9 mouse cellular contexts compared by ENCODE assay signal in genomic region chr2:167307716-167308115, GRCm38 (mm10). TPM values are rescaled to one million over a fixed set of nuclear protein-coding genes. Genes with fewer than 3 reads are reported as not detected.
DNase-seq lines count a peak whose midpoint lies in the region; ATAC-seq lines count a peak whose summit lies in the region.
"Had no signal": no experiment of that assay in that cellular context is flagged by ENCODE, and none has a peak within 500 bp of the region (broad histone marks: within the 10 kb centered on the region; RNA-seq: fewer than 3 reads in every experiment).

No protein-coding gene starts in this region.

- no peaks in the 10 kb centered on the region for H3K9me3 ChIP-seq in kidney, embryonic 14.5 days (ENCODE audit: control insufficient read depth, low read length)
- no peaks in the 10 kb centered on the region for H3K9me3 ChIP-seq in embryonic facial prominence, embryonic 12.5 days
- H3K9me3 ChIP-seq: embryonic facial prominence, embryonic 13.5 days had no signal

- no peak for ATAC-seq in kidney, embryonic 14.5 days (ENCODE audit: low FRiP score, low TSS enrichment)
- no peak for ATAC-seq in embryonic facial prominence, embryonic 12.5 days (ENCODE audit: insufficient number of reproducible peaks, insufficient read depth, low FRiP score, low TSS enrichment)

- no peaks in the 10 kb centered on the region for H3K27me3 ChIP-seq in kidney, embryonic 14.5 days (ENCODE audit: control insufficient read depth, insufficient read depth, low read length)
- H3K27me3 ChIP-seq in embryonic facial prominence, embryonic 12.5 days = no peaks in the 10 kb centered on the region
- H3K27me3 ChIP-seq: embryonic facial prominence, embryonic 13.5 days had no signal

- DNase-seq in kidney, adult 11 months = no peak
- peak; percentile 31 for DNase-seq in cerebellum, adult 8-10 months
- DNase-seq in layer of hippocampus, adult 9-11 months = peak; percentile 17
- no peak for DNase-seq in spleen, postnatal 14 days (ENCODE audit: low spot score in 2 of 2)
- DNase-seq in T-cell, adult 2 months (ENCODE audit: low spot score) = no peak
- no peak for DNase-seq in c-Kit-positive CD71-positive TER-119-positive erythroid progenitor cells, embryonic 14.5 days (ENCODE audit: low spot score)

- peak overlapping the region; percentile 29 for H3K4me2 ChIP-seq in kidney, embryonic 14.5 days (replicated peaks; ENCODE audit: low read depth, low read length)
- peak overlapping the region; percentile 13; the same call in 1 of the 2 replicates for H3K4me2 ChIP-seq in embryonic facial prominence, embryonic 12.5 days (replicated peaks)
- H3K4me2 ChIP-seq: embryonic facial prominence, embryonic 13.5 days had no signal

- WGBS in kidney, embryonic 14.5 days = 21% methylated on average over 12 of the region's 12 CpGs
- WGBS in embryonic facial prominence, embryonic 12.5 days = 44% methylated on average over 12 of the region's 12 CpGs

- peaks cover 15% of the 10 kb centered on the region; the same call in 1 of the 2 replicates for H3K4me1 ChIP-seq in kidney, embryonic 14.5 days (ENCODE audit: control insufficient read depth, insufficient read depth, low read length)
- H3K4me1 ChIP-seq in embryonic facial prominence, embryonic 12.5 days = peaks cover 15% of the 10 kb centered on the region

- no peak overlapping the region for H3K4me3 ChIP-seq in kidney, embryonic 14.5 days (ENCODE audit: low read length)
- H3K4me3 ChIP-seq in embryonic facial prominence, embryonic 12.5 days = no peak overlapping the region
- H3K4me3 ChIP-seq: embryonic facial prominence, embryonic 13.5 days had no signal

- peaks cover 36% of the 10 kb centered on the region for H3K36me3 ChIP-seq in kidney, embryonic 14.5 days (ENCODE audit: control insufficient read depth, insufficient read depth, low read length)
- peaks cover 45% of the 10 kb centered on the region for H3K36me3 ChIP-seq in embryonic facial prominence, embryonic 12.5 days

- H3K9ac ChIP-seq in kidney, embryonic 14.5 days (ENCODE audit: low read depth, low read length) = no peak overlapping the region
- no peak overlapping the region for H3K9ac ChIP-seq in embryonic facial prominence, embryonic 12.5 days
- H3K9ac ChIP-seq: embryonic facial prominence, embryonic 13.5 days had no signal

- peak overlapping the region; percentile 25; the same call in 1 of the 2 replicates for H3K27ac ChIP-seq in kidney, embryonic 14.5 days (ENCODE audit: low read depth, low read length)
- H3K27ac ChIP-seq in embryonic facial prominence, embryonic 12.5 days = peak overlapping the region; percentile 64
- H3K27ac ChIP-seq: embryonic facial prominence, embryonic 13.5 days had no signal

RNA-seq across cellular contexts. Expression of gene B4galt5, which starts 41.3 kb away (rescaled TPM):
- polyA plus RNA-seq in kidney, embryonic 14.5 days (2014; fragmentation: Nextera tagmentation; extraction: Ambion mirVana) = 12.2 and 13.1 TPM in 2 replicates
- polyA plus RNA-seq in embryonic facial prominence, embryonic 12.5 days (2016; fragmentation: Nextera tagmentation; extraction: Ambion mirVana) = 14.5 and 19.7 TPM in 2 replicates

Comparison
In these comparisons a context has a peak if more than half of its experiments do, and no peak if none do; other contexts are left out.
1. DNase-seq: peak in cerebellum, adult 8-10 months (single experiment) and layer of hippocampus, adult 9-11 months (single experiment); none in kidney, adult 11 months (single experiment), spleen, postnatal 14 days (0 of 2), T-cell, adult 2 months (single experiment) and c-Kit-positive CD71-positive TER-119-positive erythroid progenitor cells, embryonic 14.5 days (single experiment).